Mouse (Mus musculus) hindbrain, embryonic 10.5 days (tissue): ENCODE measurements around the gene Abcb5. TPM values are rescaled to one million over a fixed set of nuclear protein-coding genes. Genes with fewer than 3 reads are reported as not detected.

Experiments used
- DNase-seq: peaks from one replicate; pipeline ENCODE4 v3.0.0-alpha.2; 2017; ENCODE audit warnings: low spot score
- H3K27ac ChIP-seq: fragments of 300-500 bp; sonication (generic); 2 replicates; pipeline ENCODE4 v1.5.1; 2016; ENCODE audit warnings: mild to moderate bottlenecking, moderate library complexity
- H3K27me3 ChIP-seq: fragments of 300-500 bp; sonication (generic); 2 replicates; pipeline ENCODE4 v1.6.1; 2016; ENCODE audit warnings: mild to moderate bottlenecking; ENCODE audit not compliant: poor library complexity, insufficient read depth, severe bottlenecking
- H3K36me3 ChIP-seq: fragments of 300-500 bp; sonication (generic); 2 replicates; pipeline ENCODE4 v1.6.1; 2016; ENCODE audit warnings: mild to moderate bottlenecking, moderate library complexity
- H3K4me1 ChIP-seq: fragments of 300-500 bp; sonication (generic); replicated peaks from 2 replicates; pipeline ENCODE4 v1.6.1; 2016; ENCODE audit warnings: mild to moderate bottlenecking
- H3K4me3 ChIP-seq: fragments of 300-500 bp; sonication (generic); 2 replicates; pipeline ENCODE4 v1.5.1; 2016; ENCODE audit warnings: mild to moderate bottlenecking, moderate library complexity
- H3K9me3 ChIP-seq: fragments of 300-500 bp; sonication (generic); 2 replicates; pipeline ENCODE4 v1.6.1; 2016; ENCODE audit warnings: mild to moderate bottlenecking, moderate library complexity
- WGBS: fragments of 180-500 bp; shearing (Covaris S2); methylation state at CpG from one replicate; pipeline ENCODE4 v1.1.7; 2016; 5-methylcytosine and 5-hydroxymethylcytosine counted together
- polyA plus RNA-seq: library from polyadenylated mRNA; unstranded; fragments of >200 nt; fragmentation: Nextera tagmentation; extraction: Ambion mirVana; gene quantifications from 2 replicates; pipeline ENCODE4 v1.2.1, GENCODE M21; 2016

Gene Abcb5
- polyA plus RNA-seq, 1 experiment from 2014 or later = not detected

- H3K4me3 ChIP-seq = no peak overlapping the region
- H3K4me1 ChIP-seq = no peaks in the 10 kb centered on the region; the same call in 1 of the 2 replicates
- no peak overlapping the region for H3K27ac ChIP-seq
- no peaks in the 10 kb centered on the region for H3K9me3 ChIP-seq
- no peak for DNase-seq
- H3K27me3 ChIP-seq = peaks cover 30% of the 10 kb centered on the region
- no peaks in the 10 kb centered on the region for H3K36me3 ChIP-seq
- 55% methylated on average over 6 of the region's 6 CpGs for WGBS
These were observed 136.3 kb downstream of the Abcb5 start for GRCm38 (mm10) chr12:118829881-118830280.

Other genes starting within 250 kb of the Abcb5 start
- gene Sp8, start 120.1 kb downstream of the Abcb5 start, polyA plus RNA-seq = 9.1 and 12.0 TPM in 2 replicates